Mouse (Mus musculus) MEL (cell line): Measurements from ENCODE around the gene Actl11. TPM values are rescaled to one million over a fixed set of nuclear protein-coding genes. Genes with fewer than 3 reads are reported as not detected.

ENCODE experiments used
- DNase-seq: peaks from one replicate; pipeline ENCODE4 v3.0.0; 2011; ENCODE audit warnings: low read depth, low spot score
- H3K27ac ChIP-seq: 2 replicates; pipeline ENCODE4 v1.5.1; 2012; ENCODE audit warnings: low read depth, mild to moderate bottlenecking, control low read depth, low read length, moderate library complexity; ENCODE audit not compliant: control insufficient read depth
- H3K27me3 ChIP-seq, 2 experiments: fragments of 150-350 bp in 1 of 2; sonication (generic) in 1 of 2; 2 replicates each; pipeline ENCODE4 v1.6.1; 2012; ENCODE audit warnings: low read length in 2 of 2, mild to moderate bottlenecking in 2 of 2, improper control_type of control experiment in 1 of 2, moderate library complexity in 1 of 2; ENCODE audit not compliant: insufficient read depth in 2 of 2, control insufficient read depth in 1 of 2
- H3K36me3 ChIP-seq, 2 experiments: 2 replicates each; pipeline ENCODE4 v1.6.1; 2012 to 2014; ENCODE audit warnings: low read length in 2 of 2, improper control_type of control experiment in 1 of 2, inconsistent platforms in 1 of 2, mild to moderate bottlenecking in 1 of 2; ENCODE audit not compliant: insufficient read depth in 2 of 2, control insufficient read depth in 1 of 2
- H3K4me1 ChIP-seq, 2 experiments: fragments of 150-350 bp in 1 of 2; sonication (generic) in 1 of 2; 2 replicates each; pipeline ENCODE4 v1.6.1; 2012; ENCODE audit warnings: low read length in 2 of 2, improper control_type of control experiment in 1 of 2, mild to moderate bottlenecking in 1 of 2; ENCODE audit not compliant: insufficient read depth in 2 of 2, control insufficient read depth in 1 of 2
- H3K4me3 ChIP-seq, 2 experiments: fragments of 150-350 bp in 1 of 2; sonication (generic) in 1 of 2; 2 replicates each; pipeline ENCODE4 v1.5.1; 2012; ENCODE audit warnings: low read depth in 2 of 2, low read length in 2 of 2, mild to moderate bottlenecking in 2 of 2, moderate library complexity in 2 of 2, control low read depth in 1 of 2, improper control_type of control experiment in 1 of 2; ENCODE audit not compliant: control insufficient read depth in 1 of 2, insufficient read depth in 1 of 2
- H3K79me2 ChIP-seq: 2 replicates; pipeline ENCODE4 v1.6.1; 2012; ENCODE audit warnings: mild to moderate bottlenecking, low read length, moderate library complexity; ENCODE audit not compliant: control insufficient read depth, poor library complexity, insufficient read depth
- H3K9ac ChIP-seq: 2 replicates; pipeline ENCODE4 v1.6.1; 2012; ENCODE audit warnings: low read depth, mild to moderate bottlenecking, control low read depth, low read length, moderate library complexity; ENCODE audit not compliant: control insufficient read depth, poor library complexity, severe bottlenecking
- H3K9me3 ChIP-seq: fragments of 150-350 bp; sonication (generic); replicated peaks from 2 replicates; pipeline ENCODE4 v1.6.1; 2012; ENCODE audit warnings: mild to moderate bottlenecking, low read length, improper control_type of control experiment, moderate library complexity; ENCODE audit not compliant: insufficient read depth
- BHLHE40 ChIP-seq: IDR thresholded peaks from 2 replicates; pipeline ENCODE4 v1.6.1; 2012; ENCODE audit warnings: low read depth, mild to moderate bottlenecking, inconsistent platforms, low read length, improper control_type of control experiment, borderline replicate concordance
- CHD1 ChIP-seq: IDR thresholded peaks from 2 replicates; pipeline ENCODE4 v1.6.1; 2012; ENCODE audit warnings: low read depth, mild to moderate bottlenecking, inconsistent platforms, low read length, improper control_type of control experiment
- CTCF ChIP-seq, 3 experiments: IDR thresholded peaks in 2 of 3; conservative IDR thresholded peaks in 1 of 3; 2 replicates each; pipeline ENCODE4 v1.5.1; 2011 to 2012; ENCODE audit warnings: low read length in 3 of 3, low read depth in 2 of 3, mild to moderate bottlenecking in 2 of 3, improper control_type of control experiment in 1 of 3, inconsistent platforms in 1 of 3, mixed read lengths in 1 of 3, moderate library complexity in 1 of 3; ENCODE audit not compliant: control insufficient read depth in 1 of 3, insufficient read depth in 1 of 3, poor library complexity in 1 of 3, severe bottlenecking in 1 of 3
- ETS1 ChIP-seq: IDR thresholded peaks from 2 replicates; pipeline ENCODE4 v1.6.1; 2012; ENCODE audit warnings: low read depth, mild to moderate bottlenecking, inconsistent platforms, low read length, improper control_type of control experiment, moderate library complexity
- GATA1 ChIP-seq: IDR thresholded peaks from 2 replicates; pipeline ENCODE4 v1.6.1; 2011; ENCODE audit warnings: low read depth, low read length, improper control_type of control experiment
- MAX ChIP-seq: IDR thresholded peaks from 2 replicates; pipeline ENCODE4 v1.6.1; 2011; ENCODE audit warnings: low read length, improper control_type of control experiment
- MXI1 ChIP-seq: IDR thresholded peaks from 2 replicates; pipeline ENCODE4 v1.6.1; 2011; ENCODE audit warnings: mild to moderate bottlenecking, low read depth, low read length, improper control_type of control experiment
- MYB ChIP-seq: IDR thresholded peaks from 2 replicates; pipeline ENCODE4 v1.6.1; 2011; ENCODE audit warnings: mild to moderate bottlenecking, low read depth, low read length, improper control_type of control experiment
- MYC ChIP-seq: IDR thresholded peaks from 2 replicates; pipeline ENCODE4 v1.6.1; 2011; ENCODE audit warnings: low read depth, mild to moderate bottlenecking, low read length, improper control_type of control experiment, moderate library complexity
- NRF1 ChIP-seq: IDR thresholded peaks from 2 replicates; pipeline ENCODE4 v1.6.1; 2014; ENCODE audit warnings: low read depth, mild to moderate bottlenecking, inconsistent platforms, low read length, improper control_type of control experiment, moderate library complexity; ENCODE audit not compliant: poor library complexity, insufficient read depth, severe bottlenecking
- POLR2AphosphoS2 ChIP-seq: IDR thresholded peaks from 2 replicates; pipeline ENCODE4 v1.6.1; 2011; ENCODE audit warnings: low read length, improper control_type of control experiment
- POLR2AphosphoS5 ChIP-seq: IDR thresholded peaks from 2 replicates; pipeline ENCODE4 v1.6.1; 2012; ENCODE audit warnings: low read depth, borderline replicate concordance, mild to moderate bottlenecking, inconsistent platforms, low read length, moderate library complexity, mixed read lengths
- TBP ChIP-seq: IDR thresholded peaks from 2 replicates; pipeline ENCODE4 v1.8.0; 2011; ENCODE audit warnings: low read depth, low read length, improper control_type of control experiment
- TCF12 ChIP-seq: IDR thresholded peaks from 2 replicates; pipeline ENCODE4 v1.6.1; 2014; ENCODE audit warnings: low read depth, mild to moderate bottlenecking, inconsistent platforms, low read length, improper control_type of control experiment, moderate library complexity
- UBTF ChIP-seq: IDR thresholded peaks from 2 replicates; pipeline ENCODE4 v1.6.1; 2012; ENCODE audit warnings: low read depth, mild to moderate bottlenecking, inconsistent platforms, low read length, improper control_type of control experiment, moderate library complexity, borderline replicate concordance; ENCODE audit not compliant: insufficient read depth
- USF1 ChIP-seq: IDR thresholded peaks from 2 replicates; pipeline ENCODE4 v1.6.1; 2014; ENCODE audit warnings: low read depth, mild to moderate bottlenecking, inconsistent platforms, low read length, improper control_type of control experiment, moderate library complexity
- USF2 ChIP-seq, 2 experiments: IDR thresholded peaks; 2 replicates each; pipeline ENCODE4 v1.6.1; 2011 to 2012; ENCODE audit warnings: improper control_type of control experiment in 2 of 2, low read length in 2 of 2, borderline replicate concordance in 1 of 2, inconsistent platforms in 1 of 2, low read depth in 1 of 2, mild to moderate bottlenecking in 1 of 2; ENCODE audit not compliant: insufficient read depth in 1 of 2
- ZMIZ1 ChIP-seq: IDR thresholded peaks from 2 replicates; pipeline ENCODE4 v1.6.1; 2012; ENCODE audit warnings: low read depth, mild to moderate bottlenecking, inconsistent platforms, low read length, improper control_type of control experiment, moderate library complexity
- polyA plus RNA-seq, 2 experiments: library from polyadenylated mRNA; stranded (reverse) in 1 of 2; unstranded in 1 of 2; fragments of >175 nt in 1 of 2; fragments of >200 nt in 1 of 2; gene quantifications; 2 replicates each; pipeline versions ENCODE4 v1.2.1 to v1.2.4; 2012; ENCODE audit warnings: low replicate concordance in 2 of 2, low read depth in 1 of 2; ENCODE audit not compliant: insufficient read length in 2 of 2, insufficient read depth in 1 of 2, missing spikeins in 1 of 2
- total RNA-seq: library from RNA; depleted of rRNA; stranded (reverse); fragments of 300-350 nt; gene quantifications from 2 replicates; pipeline ENCODE4 v1.2.3, GENCODE M21; 2012

Actl11 gene
- total and polyA plus RNA-seq, 3 experiments, result not detected

GRCm38 (mm10) chr9:107898563-107898962, 29.7 kb upstream of the Actl11 start:
- no peaks in the 10 kb centered on the region for H3K9me3 ChIP-seq
- TF ChIP-seq CTCF (IDR thresholded peaks at IDR 0.05 in 2 of 3, conservative IDR thresholded peaks at IDR 0.05 in 1 of 3; ENCODE audit: control insufficient read depth in 1 of 3, insufficient read depth in 1 of 3, low read depth in 2 of 3, low read length in 3 of 3, poor library complexity in 1 of 3, severe bottlenecking in 1 of 3) (no peak), MXI1 (no peak), TCF12 (no peak), USF1 (no peak), USF2 (IDR thresholded peaks at IDR 0.05; ENCODE audit: borderline replicate concordance in 1 of 2, insufficient read depth in 1 of 2, low read depth in 1 of 2, low read length in 2 of 2) (no peak), POLR2AphosphoS2 (no peak), POLR2AphosphoS5 (no peak)
- DNase-seq, result no peak
- H3K36me3 ChIP-seq, result no peaks in the 10 kb centered on the region; a peak in 1 of 4 replicates
- H3K9ac ChIP-seq, result no peak overlapping the region
- no peaks in the 10 kb centered on the region for H3K4me1 ChIP-seq
- H3K27me3 ChIP-seq, result no peaks in the 10 kb centered on the region
- H3K79me2 ChIP-seq, result no peaks in the 10 kb centered on the region
- no peak overlapping the region for H3K4me3 ChIP-seq
- no peak overlapping the region for H3K27ac ChIP-seq

- TF ChIP-seq BHLHE40 (no peak), MYB (no peak), GATA1 (no peak), CHD1 (no peak), ETS1 (no peak), UBTF (no peak), ZMIZ1 (no peak), TBP (no peak), MAX (no peak), MYC (no peak), CTCF (IDR thresholded peaks at IDR 0.05 in 2 of 3, conservative IDR thresholded peaks at IDR 0.05 in 1 of 3; ENCODE audit: control insufficient read depth in 1 of 3, insufficient read depth in 1 of 3, low read depth in 2 of 3, low read length in 3 of 3, poor library complexity in 1 of 3, severe bottlenecking in 1 of 3) (no peak), NRF1 (no peak), USF2 (IDR thresholded peaks at IDR 0.05; ENCODE audit: borderline replicate concordance in 1 of 2, insufficient read depth in 1 of 2, low read depth in 1 of 2, low read length in 2 of 2) (no peak)
- no peaks in the 10 kb centered on the region for H3K27me3 ChIP-seq
- no peak overlapping the region for H3K4me3 ChIP-seq
- H3K9me3 ChIP-seq, result no peaks in the 10 kb centered on the region
- H3K79me2 ChIP-seq, result no peaks in the 10 kb centered on the region
- no peak overlapping the region for H3K27ac ChIP-seq
- no peaks in the 10 kb centered on the region for H3K4me1 ChIP-seq
- no peaks in the 10 kb centered on the region; a peak in 1 of 4 replicates for H3K36me3 ChIP-seq
- H3K9ac ChIP-seq, result no peak overlapping the region
- no peak for DNase-seq
Measured at GRCm38 (mm10) chr9:107899855-107900254, 28.4 kb upstream of the Actl11 start.
